Mouse (Mus musculus) naive thymus-derived CD4-positive, alpha-beta T cell, adult 2 months (primary cell): ENCODE data around the gene Pcyt1a.
"Not testable (repeated sequence)": the region's sequence is repeated elsewhere in the genome, so short reads cannot be mapped to it uniquely, and the experiment has no call there.

Source experiments
- DNase-seq: peaks from one replicate; pipeline ENCODE4 v3.0.0-alpha.2; 2011; ENCODE audit warnings: low read depth

Pcyt1a gene

DNA sequence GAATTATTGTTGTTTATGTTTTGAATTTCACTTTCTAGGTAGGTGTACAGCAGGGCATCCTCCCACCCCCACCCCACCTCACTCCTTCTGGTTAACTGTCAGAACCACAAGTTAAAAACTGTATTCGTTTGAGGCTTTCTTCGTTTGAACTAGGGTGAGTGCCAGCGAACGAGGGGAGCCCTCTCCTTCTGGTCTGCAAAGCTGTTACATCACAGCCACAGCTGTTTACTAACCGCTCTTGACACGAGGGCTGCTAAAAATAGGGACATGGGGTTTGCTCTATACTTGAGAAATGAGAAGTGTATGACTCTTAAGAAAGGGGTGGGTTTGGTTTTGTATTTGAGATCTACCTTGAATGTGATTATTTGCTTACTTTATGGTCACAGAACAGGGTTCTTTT is 3.3 kb downstream of the Pcyt1a start:
- DNase-seq: peak; percentile 70

DNA sequence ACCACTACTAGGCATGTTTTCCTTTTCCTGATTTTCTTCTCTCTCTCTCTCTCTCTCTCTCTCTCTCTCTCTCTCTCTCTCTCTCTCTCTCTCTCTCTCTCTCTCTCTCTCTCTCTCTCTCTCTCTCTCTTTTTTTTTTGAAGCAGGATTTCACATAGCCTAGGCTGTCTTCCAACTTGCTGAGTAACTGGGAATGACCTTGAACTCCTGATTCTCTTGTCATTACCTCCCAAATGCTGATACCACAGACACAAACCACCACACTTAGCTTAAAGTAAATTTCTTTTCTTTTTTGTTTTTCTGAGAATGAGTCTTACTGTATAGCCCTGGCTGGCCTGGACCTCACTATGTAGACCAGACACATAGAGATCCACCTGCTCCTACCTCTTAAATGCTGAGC is 4.0 kb downstream of the Pcyt1a start:
- no peak for DNase-seq

DNA sequence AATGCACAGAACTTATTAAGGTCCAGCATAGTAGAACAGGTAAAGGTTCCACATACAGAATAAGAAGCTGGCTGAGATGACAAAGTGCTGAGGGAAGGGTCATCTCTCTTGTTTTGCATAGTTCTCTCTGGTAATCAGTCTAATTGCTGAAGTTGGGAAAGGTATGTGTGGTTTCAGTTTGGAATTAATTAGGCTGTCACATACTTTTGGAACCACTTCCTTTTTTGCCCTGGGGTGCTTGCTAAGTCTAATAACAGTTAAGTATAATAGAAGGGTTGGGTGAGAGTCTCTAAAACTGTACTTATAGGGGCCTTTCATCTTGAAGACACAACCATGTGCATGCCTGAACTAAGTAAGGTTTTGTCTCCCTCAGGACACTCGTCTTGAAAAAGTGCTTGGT is 5.9 kb downstream of the Pcyt1a start:
- no peak for DNase-seq

DNA sequence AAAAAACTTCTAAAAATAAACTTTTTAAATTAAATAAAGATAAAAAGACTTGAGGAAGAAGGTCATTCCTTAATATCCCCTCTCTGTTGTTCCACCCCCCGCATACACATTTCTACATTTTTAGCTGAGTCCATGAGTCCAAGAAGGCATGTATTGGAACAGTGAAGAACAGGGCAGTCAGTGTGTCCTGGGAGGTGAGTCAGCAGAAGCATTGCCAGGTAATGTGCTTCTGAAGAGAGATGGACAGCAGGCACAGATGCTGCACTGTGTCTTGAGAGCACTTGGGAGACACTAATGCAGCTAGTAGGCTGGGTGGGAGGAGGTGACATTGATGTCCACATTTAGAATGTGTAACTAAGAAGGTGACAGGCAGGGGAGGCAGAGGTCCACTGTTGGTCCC is 6.5 kb downstream of the Pcyt1a start:
- DNase-seq: no peak

DNA sequence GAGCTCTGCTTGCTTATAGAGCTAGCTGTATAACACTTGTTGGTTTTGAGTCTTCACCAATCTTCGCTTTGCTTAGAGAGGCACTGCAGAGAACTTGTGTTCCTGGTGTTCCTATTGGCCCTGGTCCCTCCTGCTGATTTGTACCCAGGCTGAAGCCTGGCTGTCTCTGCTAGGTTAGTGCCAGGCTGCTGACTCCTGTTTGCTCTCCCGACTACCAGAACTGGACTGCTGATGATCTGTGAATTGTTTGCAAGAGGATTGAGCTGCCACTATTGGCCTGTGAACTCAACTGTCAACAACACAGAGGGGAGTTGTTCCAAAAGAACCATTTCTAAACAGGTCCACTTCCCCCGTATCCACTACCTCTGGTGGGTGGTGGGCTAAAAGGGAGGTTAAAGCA is 10.7 kb downstream of the Pcyt1a start:
- DNase-seq: no peak

DNA sequence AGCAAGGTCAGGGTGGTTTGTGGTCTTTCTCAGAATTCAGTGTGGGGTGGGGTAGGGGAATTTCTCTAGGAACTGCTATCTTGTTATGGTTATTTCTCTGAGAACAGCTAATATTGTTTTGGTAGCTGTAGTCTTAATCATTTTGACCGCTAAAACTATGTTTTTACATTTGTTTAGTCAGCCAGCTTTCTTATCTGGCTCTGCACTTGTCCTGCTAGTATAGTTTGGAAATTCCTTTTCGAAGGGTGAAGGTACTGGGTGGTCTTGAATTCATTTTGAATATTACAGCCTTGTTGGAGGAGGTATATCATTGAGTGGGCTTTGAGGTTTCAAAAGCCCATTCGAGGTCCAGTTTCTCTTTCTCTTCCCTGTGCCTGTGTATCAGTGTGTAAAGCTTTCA is 13.9 kb downstream of the Pcyt1a start:
- not testable (repeated sequence) for DNase-seq

DNA sequence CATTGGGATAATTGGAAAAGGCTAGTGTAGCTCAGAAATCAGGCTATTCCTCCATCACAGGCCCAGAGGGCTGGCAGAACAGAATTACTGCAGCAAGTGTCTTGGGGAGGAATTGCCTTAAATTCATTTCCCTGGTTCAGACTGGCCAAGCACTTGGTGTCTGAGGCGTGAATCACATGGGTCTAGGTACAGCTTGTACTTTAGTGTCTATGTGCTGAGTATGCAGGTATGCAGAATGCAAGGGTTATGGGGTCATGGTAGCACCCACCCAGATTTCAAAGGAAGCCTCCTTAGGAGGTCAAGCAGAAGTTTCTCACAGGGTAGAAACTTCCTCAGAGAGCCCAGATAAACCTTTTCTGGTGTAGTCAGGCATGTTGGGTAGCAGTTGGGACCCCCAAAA is 14.8 kb downstream of the Pcyt1a start:
- DNase-seq: no peak

DNA sequence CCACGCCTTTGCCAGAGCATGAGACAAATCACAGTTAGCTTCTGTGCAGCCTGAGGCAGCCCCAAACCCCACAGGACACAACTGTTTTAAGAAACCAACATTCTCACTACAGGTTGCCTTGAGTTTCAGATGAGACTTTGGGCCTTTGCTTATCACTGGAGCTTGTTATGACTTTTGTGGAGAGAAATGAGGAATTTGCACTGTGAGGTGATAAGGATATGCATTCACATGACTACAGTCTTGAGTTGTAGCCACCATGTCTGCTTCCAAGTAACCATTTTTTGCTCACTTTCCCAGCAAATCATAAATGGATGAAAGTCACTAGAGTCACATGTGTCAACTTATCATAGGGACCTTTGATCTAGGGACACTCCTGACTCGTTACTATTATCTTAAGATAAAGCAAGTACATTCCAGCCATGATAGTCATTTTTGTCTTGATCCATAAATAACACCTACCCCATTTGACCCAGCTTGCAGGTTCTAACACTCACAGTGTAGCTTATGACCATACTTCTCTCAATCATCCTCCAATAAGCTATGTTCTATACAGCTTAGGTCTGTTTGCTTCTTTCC is 15.9 kb downstream of the Pcyt1a start:
- DNase-seq: no peak

DNA sequence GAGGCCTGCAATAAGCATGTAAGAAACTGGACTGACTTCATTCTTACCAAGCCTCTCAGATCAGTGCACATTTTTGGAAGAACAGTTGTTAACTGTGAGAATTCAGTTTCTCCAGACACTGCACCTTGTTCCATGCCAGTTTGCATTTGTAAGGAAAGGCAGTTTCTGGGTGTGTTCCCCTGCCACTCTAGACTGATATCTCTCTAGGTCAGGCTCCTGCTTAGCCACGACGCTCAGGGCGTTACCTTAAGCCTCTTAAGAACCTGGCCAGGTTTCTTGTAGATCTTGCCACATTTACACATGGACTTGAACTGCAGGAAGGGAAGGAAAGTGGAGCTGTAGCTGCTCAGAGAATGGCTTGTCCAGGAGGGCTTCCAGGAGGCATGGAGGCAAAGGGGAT is 18.9 kb downstream of the Pcyt1a start:
- DNase-seq: no peak

DNA sequence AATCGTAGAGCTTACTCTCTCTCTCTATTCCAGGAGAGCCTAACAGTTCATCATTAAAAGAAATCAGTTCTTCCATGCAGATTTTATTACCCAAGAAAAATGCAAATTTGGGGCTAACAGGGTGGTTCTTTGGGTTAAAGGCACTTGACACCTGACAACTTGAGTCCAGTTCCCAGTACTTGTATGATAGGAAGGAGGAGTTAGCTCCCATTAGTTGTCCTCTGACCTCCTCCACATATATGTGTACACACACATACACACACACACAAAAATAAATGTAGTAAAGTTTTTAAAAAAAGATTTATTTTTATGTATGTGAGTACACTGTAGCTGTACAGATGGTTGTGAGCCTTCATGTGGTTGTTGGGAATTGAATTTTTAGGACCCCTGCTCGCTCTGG is 19.4 kb downstream of the Pcyt1a start:
- no peak for DNase-seq

DNA sequence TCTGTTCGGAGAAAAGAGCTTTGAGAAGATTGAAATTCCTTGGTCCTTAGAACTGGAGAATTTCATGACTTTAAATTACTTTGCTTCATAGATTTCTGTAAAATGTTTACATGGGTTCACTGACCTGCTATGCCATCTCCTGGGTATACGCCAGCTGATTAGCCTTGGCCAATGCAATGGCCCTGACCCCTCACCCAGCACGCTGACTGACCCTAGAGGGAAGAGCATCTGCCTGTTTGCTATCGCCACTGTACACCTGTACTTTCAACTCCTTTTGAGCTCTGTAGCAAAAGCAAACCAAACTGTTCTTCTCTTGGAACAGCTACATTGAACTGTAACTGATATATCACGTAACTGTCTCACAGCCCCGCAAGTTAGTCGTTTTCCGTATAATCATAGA is 22.4 kb downstream of the Pcyt1a start:
- DNase-seq: no peak

DNA sequence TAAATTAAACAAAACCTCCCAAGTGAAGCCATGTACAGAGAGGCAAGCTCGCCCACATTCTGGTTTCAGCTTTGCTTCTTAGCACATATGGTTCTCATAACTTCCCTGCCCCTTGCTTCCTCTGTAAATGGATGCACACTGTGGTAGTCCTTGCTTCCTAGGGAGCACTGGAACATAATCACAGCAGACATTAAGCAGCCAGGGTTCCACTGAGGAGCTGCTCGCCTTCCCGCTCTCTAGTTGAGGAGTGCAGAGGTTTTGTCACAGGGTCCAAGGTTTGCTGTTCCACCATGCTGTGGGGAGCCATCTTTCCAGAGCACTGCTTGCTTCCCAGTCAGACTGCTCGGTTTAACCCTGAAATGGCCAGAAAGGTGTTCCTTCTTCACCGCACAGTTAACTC is 23.9 kb downstream of the Pcyt1a start:
- no peak for DNase-seq

DNA sequence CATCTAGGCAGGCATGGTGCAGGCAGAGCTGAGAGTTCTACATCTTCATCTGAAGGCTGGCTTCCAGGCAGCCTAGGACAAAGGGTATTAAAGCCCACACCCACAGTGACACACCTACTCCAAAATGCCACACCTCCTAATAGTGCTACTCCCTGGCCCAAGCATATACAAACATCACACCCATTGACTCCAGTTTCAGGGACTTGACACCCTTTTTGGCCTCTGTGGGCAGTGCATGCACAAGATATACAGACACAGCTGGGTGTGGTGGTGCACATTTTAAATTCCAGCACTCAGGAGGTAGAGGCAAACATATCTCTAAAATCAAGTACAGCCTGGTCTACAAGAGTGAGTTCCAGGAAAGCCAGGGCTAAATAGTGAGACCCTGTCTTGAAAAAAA is 25.4 kb downstream of the Pcyt1a start:
- no peak for DNase-seq

DNA sequence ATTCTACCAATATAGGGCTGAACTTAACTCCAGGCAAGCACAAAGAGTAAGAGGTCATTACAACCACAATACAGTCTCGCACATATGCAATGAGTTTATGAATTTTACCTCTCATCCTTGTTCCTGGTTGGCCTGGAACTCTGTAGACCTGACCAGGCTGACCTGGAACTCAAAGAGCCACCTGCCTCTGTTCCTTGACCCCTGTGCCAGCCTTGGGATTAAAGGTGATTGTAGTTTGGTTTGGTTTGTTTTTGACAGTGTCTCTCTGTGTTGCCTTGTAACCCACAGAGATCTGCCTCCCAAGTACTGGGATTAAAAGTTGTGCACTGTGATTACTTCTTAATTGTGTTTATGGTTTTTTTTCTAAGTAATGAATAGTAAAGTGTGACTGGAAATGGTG is 26.0 kb downstream of the Pcyt1a start:
- no peak for DNase-seq

DNA sequence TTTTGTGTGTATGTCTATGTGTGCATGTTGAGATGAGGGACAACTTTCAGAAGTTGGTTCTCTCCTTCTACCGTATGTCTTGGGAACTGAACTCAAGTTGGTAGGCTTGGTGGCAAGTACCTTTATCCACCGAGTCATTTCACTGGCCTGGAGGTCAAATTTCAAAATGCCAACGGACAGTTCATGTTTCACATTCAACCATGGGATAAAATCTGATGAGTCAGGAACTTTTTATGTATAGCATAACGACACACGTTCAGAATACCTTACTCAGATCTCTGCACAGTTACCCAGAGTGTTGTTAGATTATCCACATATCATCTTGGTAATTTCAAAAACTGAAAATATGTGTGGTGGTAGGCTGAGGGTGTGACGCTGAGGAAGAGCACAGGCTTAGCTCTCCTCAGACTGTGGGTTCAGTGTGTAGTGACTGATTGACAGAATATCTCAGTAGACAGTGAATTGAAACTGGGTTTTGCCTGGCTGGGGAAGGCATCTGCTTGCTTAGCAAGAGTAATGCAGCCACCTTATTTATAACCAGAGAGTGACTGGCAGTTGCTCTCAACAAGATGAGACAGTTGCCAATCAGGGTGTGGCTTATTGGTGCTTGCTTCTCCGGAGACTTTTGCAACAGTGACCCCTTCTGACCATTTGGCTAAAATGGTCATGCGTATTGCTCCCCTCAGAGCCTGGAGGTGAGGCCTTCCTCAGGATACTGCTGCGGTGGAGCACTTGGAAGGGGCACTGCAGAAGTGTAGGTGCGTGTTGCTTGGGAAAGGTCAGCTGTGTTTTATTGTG is 27.1 kb downstream of the Pcyt1a start:
- peak; percentile 27 for DNase-seq

DNA sequence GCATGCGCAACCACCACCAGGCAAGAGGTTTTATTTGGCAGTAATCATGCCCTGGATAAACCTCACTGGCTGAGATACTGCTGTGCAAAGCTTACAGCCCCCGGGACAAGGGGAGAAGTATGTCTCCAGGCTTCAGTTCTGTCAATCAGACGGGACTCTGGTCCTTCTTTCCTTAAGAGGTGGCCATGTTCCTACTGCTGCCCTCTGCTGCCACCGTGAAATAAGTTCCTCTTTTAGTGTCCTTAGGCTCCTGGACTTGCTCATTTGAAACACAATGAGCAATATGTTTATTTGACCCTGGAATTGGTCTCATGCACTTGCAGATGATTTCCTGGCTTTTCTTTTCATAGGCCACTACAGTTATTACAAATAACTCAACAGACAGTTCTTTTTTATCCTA is 29.8 kb downstream of the Pcyt1a start:
- DNase-seq: no peak

DNA sequence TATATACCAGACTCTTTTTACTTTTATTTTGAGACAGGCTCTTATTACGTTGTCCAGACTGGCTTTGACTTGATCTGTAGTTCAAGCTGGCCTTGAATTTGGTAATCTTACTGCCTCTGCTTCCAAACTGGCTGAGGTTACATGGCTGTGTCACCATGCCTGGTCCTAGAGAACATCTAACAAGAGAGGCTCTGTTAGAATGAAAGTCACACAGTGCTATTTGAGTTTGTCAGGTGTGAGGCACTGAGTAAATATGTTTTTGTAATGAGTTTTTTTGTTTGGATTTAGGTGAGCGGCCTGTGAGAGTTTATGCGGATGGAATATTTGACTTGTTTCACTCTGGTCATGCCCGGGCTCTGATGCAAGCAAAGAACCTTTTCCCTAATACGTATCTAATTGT is 31.0 kb downstream of the Pcyt1a start:
- no peak for DNase-seq

DNA sequence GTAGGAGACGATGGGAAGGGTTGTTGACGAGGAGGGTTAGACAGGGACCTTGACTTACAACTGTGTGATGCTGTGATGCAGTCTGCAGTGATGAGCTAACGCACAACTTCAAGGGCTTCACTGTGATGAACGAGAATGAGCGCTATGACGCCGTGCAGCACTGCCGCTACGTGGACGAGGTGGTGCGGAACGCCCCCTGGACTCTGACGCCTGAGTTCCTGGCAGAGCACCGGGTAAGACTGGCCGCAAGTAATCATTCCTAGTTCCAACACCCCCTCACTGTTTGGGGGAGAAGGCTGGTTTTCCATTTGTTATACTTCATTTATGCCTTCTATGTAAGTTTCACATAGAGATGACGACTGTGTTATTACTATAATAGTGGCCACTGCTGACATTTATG is 32.2 kb downstream of the Pcyt1a start:
- DNase-seq: no peak

DNA sequence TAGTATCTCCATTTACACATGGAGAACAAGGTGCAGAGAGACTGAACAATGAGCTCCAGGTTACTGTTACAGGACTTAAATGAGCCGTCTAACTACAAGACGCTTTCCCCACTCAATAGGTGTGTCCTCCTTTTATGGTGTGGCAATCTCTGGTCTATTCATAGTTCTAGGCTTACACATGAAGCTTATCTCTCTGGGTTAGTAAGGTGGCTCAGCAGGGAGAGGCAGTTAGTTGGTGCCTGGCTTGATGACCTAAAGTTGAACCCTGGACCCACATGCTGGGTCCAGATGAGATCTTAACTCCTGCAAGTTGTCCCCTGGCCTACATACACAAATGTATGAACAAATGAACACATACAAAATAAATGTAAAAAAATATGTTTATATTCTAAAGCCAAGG is 32.7 kb downstream of the Pcyt1a start:
- no peak for DNase-seq

DNA sequence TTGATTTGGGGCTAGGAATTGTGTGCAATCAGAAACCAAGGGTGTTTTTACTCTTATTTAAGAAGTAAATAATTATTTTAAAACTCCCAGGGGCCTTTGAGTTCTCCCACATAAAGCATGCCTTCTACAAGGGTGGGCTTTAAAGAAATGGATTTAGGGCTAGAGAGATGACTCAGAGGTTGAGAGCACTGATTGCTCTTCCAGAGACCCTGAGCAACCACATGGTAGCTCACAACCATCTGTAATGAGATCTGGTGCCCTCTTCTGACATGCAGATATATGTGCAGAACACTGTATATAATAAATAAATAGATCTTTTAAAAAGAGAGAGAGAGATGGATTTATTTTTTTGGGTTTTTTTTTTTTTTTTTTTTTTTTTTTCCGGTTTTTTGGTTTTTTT is 34.2 kb downstream of the Pcyt1a start:
- no peak for DNase-seq

DNA sequence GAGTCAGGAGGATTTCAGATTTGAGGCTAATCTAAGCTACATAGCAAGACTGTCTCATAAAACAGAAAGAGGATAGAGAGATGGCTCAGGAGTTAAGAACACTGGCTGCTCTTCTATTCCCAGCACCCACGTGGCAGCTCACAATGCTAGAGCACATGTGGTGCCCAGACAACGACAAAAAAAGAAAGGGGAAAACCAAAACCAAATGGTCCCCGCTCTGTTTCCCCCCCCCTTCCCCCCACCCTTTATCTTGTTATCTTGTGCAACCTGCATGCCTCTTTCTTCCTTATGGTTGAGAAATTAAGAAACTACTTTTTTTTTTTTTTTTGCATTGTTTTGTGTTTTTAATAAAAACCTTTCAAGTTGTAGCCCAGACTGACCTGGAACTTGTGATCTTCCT is 37.8 kb downstream of the Pcyt1a start:
- DNase-seq: no peak

DNA sequence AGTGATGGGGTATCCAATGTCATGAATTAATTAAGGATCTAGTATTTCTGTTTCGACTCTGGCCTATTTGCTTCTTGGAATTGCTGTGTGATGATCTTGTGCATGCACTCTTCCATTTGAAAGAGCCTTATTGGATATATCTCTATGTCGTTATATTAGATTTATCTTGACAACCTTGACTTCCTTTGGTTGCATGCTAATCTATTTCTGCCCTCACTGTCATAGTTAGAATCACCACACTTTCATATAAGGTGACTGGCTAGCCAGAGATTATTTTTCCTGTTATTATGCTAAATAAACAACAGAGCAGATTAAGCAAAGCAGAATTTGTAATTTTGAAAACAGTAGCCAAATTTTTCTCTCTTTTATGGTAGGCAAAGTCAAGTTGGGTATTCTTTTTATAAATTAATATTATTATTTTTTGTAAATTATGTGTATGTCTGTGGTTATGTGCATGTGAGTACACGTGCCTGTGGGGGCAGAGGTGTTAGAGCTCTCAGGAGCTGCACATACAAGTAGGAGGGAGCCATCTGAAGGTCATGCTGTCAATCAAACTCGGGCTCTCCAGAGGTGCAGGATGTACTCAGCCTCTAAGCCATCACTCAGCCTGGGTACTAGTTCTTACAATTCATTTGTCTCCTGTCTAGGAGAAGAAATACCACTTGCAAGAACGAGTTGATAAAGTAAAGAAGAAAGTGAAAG is 38.8 kb downstream of the Pcyt1a start:
- no peak for DNase-seq

DNA sequence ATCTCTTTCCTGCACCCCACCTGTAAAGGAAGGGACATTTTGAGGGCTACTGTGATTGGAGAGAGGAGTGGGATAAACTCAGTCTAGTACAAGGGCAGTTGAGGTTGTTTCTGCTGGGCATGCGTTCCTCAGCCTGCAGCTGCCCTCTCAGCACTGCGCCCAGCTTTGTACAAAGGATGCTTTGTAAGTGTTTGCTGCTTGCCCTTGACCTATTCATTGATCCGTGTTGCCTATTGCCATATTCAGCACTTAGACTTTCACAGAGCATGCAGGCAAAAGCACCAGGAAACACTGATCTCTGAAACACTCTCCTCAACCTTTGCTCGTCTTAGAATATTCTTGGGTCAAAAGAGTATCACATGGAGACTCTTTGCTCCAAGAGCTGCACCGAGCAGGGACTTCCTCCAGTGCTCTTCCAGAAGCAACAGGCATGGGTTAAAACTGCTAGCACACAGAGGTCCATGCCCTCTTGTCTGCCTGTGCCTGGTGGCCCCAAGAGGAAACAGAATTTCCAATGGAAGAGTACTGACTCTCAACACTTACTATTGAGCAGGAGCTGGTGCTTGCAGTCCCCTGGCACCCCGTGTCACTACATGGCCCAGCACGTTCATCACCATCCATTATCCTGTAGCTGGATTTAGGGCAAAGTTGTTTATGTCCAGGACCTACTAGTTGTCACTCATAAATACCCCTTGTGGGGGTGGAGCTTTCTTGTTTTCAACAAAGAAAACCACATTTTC is 41.7 kb downstream of the Pcyt1a start:
- no peak for DNase-seq
